Mouse (Mus musculus): Measurements from ENCODE around the gene Katnal1. TPM values are rescaled to one million over a fixed set of nuclear protein-coding genes. Genes with fewer than 3 reads are reported as not detected.

Katnal1 gene
- polyA plus RNA-seq, 1 experiment from 2014 or later = 12.5 TPM

DNA sequence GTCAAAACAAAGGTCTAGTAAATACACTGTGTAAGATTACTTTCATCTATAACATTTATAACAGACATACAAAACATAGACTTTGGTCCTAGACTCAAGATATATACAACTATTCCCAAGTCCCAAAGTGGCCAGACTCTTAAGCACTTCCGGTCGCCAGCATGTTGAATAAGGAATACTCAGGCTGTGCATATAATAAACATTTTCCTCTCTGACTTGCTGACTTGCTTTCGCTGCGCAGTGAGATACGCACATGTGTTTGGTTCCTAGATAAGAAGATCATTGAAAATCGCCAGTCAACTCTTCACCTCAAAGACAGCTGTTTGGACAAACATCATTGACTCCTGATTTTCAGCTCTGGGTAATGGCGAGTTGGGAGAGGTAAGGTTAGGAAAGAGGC lies 61.9 kb downstream of the Katnal1 start:
- Histone ChIP-seq H3K9me3 (no peaks in the 10 kb centered on the region), H3K27me3 (no peaks in the 10 kb centered on the region), H3K9ac (no peak overlapping the region), H3K4me3 (no peak overlapping the region), H3K36me3 (no peaks in the 10 kb centered on the region), H3K4me2 (no peak overlapping the region), H3K4me1 (peaks cover 16% of the 10 kb centered on the region), H3K27ac (no peak overlapping the region)
- WGBS = 31% methylated on average over 7 of the region's 7 CpGs
- no peak for ATAC-seq (ENCODE audit: borderline replicate concordance, extremely low read depth, low FRiP score, low TSS enrichment)

DNA sequence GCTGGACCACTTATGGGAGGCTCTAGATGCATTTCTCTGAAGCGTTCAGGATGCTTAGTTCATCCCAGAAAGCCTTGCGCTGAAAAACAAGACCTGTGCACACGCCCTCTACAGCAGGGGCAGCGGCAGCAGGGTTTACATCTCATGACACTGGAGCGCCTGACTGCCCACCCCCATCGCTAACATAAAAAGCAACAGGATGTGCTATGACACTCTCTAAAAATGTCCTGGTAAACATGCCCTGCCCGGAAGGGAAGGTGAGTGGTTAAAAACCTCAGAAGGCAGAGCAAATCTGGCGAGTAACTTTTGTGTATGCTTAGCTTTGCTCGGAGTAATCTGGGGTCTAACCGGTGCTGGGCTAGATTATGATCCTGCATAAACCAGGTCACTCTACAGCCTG lies 62.5 kb downstream of the Katnal1 start:
- H3K36me3 ChIP-seq = no peaks in the 10 kb centered on the region
- no peaks in the 10 kb centered on the region for H3K9me3 ChIP-seq
- H3K27ac ChIP-seq = no peak overlapping the region
- ATAC-seq (ENCODE audit: borderline replicate concordance, extremely low read depth, low FRiP score, low TSS enrichment) = peak; percentile 33; the same call in 1 of the 2 replicates
- WGBS = 32% methylated on average over 10 of the region's 10 CpGs
- H3K27me3 ChIP-seq = no peaks in the 10 kb centered on the region
- H3K4me2 ChIP-seq = peak overlapping the region; percentile 3; the same call in 1 of the 2 replicates
- H3K4me1 ChIP-seq = peaks cover 16% of the 10 kb centered on the region
- H3K4me3 ChIP-seq = no peak overlapping the region
- no peak overlapping the region for H3K9ac ChIP-seq

DNA sequence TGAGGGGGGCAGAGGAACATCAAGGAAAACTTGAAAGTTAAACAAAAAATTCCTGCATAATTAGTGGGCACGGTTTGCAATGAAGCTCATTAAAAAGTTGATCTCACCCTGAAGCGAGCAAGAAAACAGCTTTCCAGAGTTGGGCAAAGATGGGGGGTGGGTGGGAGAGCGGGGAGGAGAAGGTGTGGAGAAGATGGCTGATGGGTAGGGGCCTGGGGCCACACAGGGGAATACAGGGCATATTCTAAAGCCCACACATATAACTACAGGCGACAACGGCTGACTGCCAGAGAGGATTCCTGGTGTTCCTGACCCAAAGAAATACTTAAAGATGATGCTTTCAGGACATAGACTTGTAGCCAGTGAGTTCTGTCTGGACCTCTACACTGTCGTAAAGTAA lies 65.7 kb downstream of the Katnal1 start:
- H3K9me3 ChIP-seq = no peaks in the 10 kb centered on the region
- H3K4me1 ChIP-seq = peaks cover 16% of the 10 kb centered on the region
- H3K4me2 ChIP-seq = no peak overlapping the region
- no peak overlapping the region for H3K9ac ChIP-seq
- no peaks in the 10 kb centered on the region for H3K27me3 ChIP-seq
- no peak overlapping the region for H3K27ac ChIP-seq
- WGBS = 62% methylated on average over 6 of the region's 6 CpGs
- H3K4me3 ChIP-seq = no peak overlapping the region
- no peak for ATAC-seq (ENCODE audit: borderline replicate concordance, extremely low read depth, low FRiP score, low TSS enrichment)
- H3K36me3 ChIP-seq = no peaks in the 10 kb centered on the region

DNA sequence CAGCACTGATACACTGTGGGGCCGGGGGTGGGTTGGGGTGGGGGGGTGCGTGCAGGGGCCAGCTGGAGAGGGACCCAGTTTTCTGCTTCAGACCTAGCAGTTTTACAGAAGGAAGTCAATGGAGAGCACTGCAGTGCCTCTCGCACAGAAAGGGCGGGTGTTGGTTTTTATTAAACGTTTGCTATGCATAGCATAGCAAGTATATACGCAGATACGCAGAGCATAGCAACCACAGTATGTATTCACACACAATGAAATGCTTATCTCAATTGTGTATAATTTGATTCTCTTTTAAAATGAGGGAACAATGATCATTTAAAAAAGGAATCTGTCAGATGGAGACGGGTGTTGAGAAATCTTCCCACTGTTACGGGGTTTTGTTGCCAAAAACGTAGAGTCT lies 66.3 kb downstream of the Katnal1 start:
- Histone ChIP-seq H3K27me3 (no peaks in the 10 kb centered on the region), H3K4me2 (no peak overlapping the region), H3K27ac (no peak overlapping the region), H3K9ac (no peak overlapping the region), H3K4me1 (peaks cover 16% of the 10 kb centered on the region), H3K9me3 (no peaks in the 10 kb centered on the region), H3K4me3 (no peak overlapping the region), H3K36me3 (no peaks in the 10 kb centered on the region)
- ATAC-seq (ENCODE audit: borderline replicate concordance, extremely low read depth, low FRiP score, low TSS enrichment) = no peak
- 59% methylated on average over 10 of the region's 10 CpGs for WGBS

DNA sequence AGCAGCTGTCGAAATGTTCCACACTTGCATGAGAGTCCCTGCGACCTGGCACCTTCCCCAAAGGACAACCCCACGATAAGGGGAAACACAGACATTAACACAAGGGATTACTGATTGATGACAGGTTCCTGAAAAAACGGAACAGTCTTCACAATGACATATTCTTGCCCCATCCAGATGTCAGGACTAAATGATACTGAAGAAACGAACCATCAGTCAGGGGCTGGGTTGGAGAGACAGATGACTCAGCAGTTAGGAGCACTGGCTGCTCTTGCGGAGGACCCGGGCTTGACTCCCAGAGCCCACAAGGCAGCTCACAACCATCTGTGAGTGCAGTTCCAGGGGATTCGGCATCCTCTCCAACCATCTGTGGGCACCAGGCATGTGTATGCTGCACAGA lies 67.0 kb downstream of the Katnal1 start:
- no peak overlapping the region for H3K9ac ChIP-seq
- ATAC-seq (ENCODE audit: borderline replicate concordance, extremely low read depth, low FRiP score, low TSS enrichment) = no peak
- H3K27ac ChIP-seq = no peak overlapping the region
- H3K4me1 ChIP-seq = peaks cover 13% of the 10 kb centered on the region
- H3K9me3 ChIP-seq = no peaks in the 10 kb centered on the region
- no peak overlapping the region for H3K4me2 ChIP-seq
- no peak overlapping the region for H3K4me3 ChIP-seq
- no peaks in the 10 kb centered on the region for H3K36me3 ChIP-seq
- no peaks in the 10 kb centered on the region for H3K27me3 ChIP-seq
- 46% methylated on average over 8 of the region's 8 CpGs for WGBS

DNA sequence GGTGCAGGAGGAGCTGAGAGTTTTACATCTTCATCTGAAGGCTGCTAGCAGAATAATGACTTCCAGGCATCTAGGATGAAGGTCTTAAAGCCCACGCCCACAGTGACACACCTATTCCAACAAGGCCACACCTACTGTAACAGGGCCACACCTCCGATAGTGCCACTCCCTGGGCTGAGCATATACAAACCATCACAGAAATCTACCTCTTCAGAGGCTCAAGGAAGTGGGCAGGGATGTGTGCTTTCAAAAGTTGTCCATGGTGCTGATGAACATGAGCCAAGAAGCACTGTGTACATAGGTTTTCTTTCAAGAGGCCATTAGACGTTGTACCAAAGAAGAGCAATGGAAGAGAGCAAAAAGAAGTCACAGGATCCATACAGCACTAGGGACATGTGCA lies 71.6 kb downstream of the Katnal1 start:
- no peak overlapping the region for H3K27ac ChIP-seq
- H3K4me2 ChIP-seq = no peak overlapping the region
- WGBS = 66% methylated on average over 3 of the region's 3 CpGs
- H3K4me1 ChIP-seq = peaks cover 2% of the 10 kb centered on the region; the same call in 1 of the 2 replicates
- H3K27me3 ChIP-seq = no peaks in the 10 kb centered on the region
- no peaks in the 10 kb centered on the region for H3K9me3 ChIP-seq
- no peak for ATAC-seq (ENCODE audit: borderline replicate concordance, extremely low read depth, low FRiP score, low TSS enrichment)
- no peak overlapping the region for H3K4me3 ChIP-seq
- H3K36me3 ChIP-seq = no peaks in the 10 kb centered on the region
- no peak overlapping the region for H3K9ac ChIP-seq

DNA sequence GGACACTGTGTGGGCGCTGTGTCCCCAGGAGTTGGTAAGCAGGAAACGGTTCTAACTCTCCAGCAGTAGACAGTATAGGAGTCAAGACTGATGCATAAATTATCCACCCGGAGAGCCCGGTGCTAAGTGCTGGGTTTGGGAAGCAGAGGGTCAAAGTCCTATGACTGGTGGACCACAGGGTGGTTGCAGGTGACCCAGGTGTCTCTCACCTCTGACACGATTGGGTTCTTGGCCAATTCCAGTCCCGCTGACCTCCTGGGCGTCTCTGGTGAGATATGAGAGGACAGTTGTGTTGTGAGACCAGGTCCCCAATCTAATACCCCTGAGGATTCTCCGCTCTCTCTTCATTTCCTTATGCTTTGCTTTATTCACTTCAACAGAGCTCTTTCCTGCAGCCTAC lies 74.1 kb downstream of the Katnal1 start:
- no peak overlapping the region for H3K4me2 ChIP-seq
- no peaks in the 10 kb centered on the region for H3K9me3 ChIP-seq
- WGBS = 82% methylated on average over 8 of the region's 8 CpGs

DNA sequence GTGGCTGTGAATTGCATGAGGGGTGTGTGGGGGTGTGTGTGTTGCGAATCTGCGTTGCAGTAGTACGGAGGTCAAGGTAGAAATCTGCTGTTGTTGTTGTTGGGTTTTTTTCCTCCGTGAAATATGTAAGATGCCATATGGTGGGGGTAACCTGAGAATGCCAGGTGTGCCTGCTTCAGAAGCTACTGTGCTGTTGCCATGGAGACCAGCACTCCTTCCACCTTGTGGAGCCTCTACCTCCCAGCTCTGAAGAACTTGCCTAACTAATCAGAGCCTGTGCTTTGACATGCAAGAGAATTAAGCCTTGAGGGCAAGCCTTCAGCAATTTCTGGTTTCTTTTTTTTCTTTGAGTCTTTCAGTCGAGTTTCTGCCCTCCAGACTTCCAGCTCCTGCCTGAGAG lies 75.0 kb downstream of the Katnal1 start:
- Histone ChIP-seq H3K4me1 (no peaks in the 10 kb centered on the region), H3K9ac (no peak overlapping the region), H3K27ac (no peak overlapping the region), H3K4me2 (no peak overlapping the region), H3K27me3 (no peaks in the 10 kb centered on the region), H3K36me3 (no peaks in the 10 kb centered on the region), H3K9me3 (no peaks in the 10 kb centered on the region), H3K4me3 (no peak overlapping the region)
- ATAC-seq (ENCODE audit: borderline replicate concordance, extremely low read depth, low FRiP score, low TSS enrichment) = no peak
- WGBS = 28% methylated on average over 5 of the region's 5 CpGs

More for the DNA sequence above, 74.1 kb downstream of the Katnal1 start:
- no peak for ATAC-seq (ENCODE audit: borderline replicate concordance, extremely low read depth, low FRiP score, low TSS enrichment)
- H3K36me3 ChIP-seq = no peaks in the 10 kb centered on the region
- no peaks in the 10 kb centered on the region for H3K27me3 ChIP-seq
- no peak overlapping the region for H3K4me3 ChIP-seq
- H3K27ac ChIP-seq = no peak overlapping the region
- H3K4me1 ChIP-seq = no peaks in the 10 kb centered on the region
- H3K9ac ChIP-seq = no peak overlapping the region

DNA sequence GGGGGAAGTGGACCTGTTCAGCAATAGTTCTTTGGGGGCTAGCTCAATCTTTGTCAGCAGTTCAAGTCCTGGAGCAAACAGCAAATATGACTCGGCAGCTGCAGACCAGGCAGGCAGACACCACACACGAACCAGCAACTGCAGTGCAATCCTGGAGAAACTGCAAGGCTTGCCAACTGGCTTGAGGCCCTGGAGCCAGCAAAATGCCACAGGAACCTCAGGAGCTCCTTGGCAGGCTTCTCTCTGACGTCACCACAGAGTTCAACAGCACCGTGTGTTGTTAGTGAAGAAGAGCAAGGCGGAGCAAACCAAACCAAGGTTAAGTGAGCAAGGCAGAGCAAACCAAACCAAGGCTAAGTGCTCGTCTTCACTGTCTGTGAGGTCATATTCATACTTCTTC lies 79.6 kb downstream of the Katnal1 start:
- Histone ChIP-seq H3K9me3 (no peaks in the 10 kb centered on the region), H3K9ac (no peak overlapping the region), H3K4me2 (no peak overlapping the region), H3K4me1 (no peaks in the 10 kb centered on the region), H3K36me3 (no peaks in the 10 kb centered on the region), H3K27me3 (no peaks in the 10 kb centered on the region), H3K27ac (no peak overlapping the region), H3K4me3 (no peak overlapping the region)
- WGBS = 67% methylated on average over 6 of the region's 6 CpGs
- no peak for ATAC-seq (ENCODE audit: borderline replicate concordance, extremely low read depth, low FRiP score, low TSS enrichment)

DNA sequence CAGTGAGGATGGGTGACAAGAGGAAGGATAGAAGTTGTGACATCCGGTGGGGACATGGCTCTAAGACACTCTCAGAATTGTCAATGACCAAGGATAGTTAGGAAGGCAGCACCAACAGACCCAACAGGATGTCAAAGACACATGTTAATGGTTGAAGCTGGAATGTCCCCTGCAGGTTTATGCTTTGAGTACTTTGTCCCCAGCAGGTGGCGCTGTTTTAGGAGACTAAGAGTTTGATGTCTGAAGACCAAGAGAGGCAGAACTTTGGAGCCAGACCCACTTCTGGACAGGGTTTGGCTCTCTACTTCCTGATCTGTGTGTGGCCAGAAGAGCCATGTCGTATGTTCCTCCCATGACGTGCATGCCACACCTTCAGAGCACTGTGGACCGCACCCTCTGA lies 82.1 kb downstream of the Katnal1 start:
- Histone ChIP-seq H3K27me3 (no peaks in the 10 kb centered on the region), H3K9ac (no peak overlapping the region), H3K4me2 (no peak overlapping the region), H3K4me1 (no peaks in the 10 kb centered on the region), H3K36me3 (no peaks in the 10 kb centered on the region), H3K9me3 (no peaks in the 10 kb centered on the region), H3K27ac (no peak overlapping the region), H3K4me3 (no peak overlapping the region)
- no peak for ATAC-seq (ENCODE audit: borderline replicate concordance, extremely low read depth, low FRiP score, low TSS enrichment)
- 97% methylated on average over 5 of the region's 5 CpGs for WGBS

DNA sequence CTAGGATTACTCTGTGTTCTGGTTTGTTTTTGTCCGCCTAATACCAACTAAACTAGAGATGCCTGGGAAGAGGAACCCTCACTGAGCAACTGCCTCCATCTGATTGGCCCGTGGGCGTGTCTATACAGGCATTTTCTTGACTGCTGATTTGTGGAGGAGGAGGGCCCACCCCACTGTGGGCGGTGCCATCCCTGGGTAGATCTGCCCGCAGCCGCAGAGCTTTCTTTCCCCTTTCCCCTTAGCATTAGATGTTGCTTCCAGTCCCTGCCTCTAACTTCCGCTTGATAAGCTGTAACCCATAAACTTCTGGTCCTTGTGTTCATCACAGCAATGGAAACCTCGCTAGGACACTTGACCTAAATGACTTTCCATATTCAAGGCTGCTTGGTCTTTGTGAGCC lies 92.1 kb downstream of the Katnal1 start:
- no peak overlapping the region for H3K4me3 ChIP-seq
- WGBS = 31% methylated on average over 8 of the region's 8 CpGs
- H3K4me2 ChIP-seq = no peak overlapping the region
- ATAC-seq (ENCODE audit: borderline replicate concordance, extremely low read depth, low FRiP score, low TSS enrichment) = peak; percentile 39; the same call in 1 of the 2 replicates
- no peak overlapping the region for H3K27ac ChIP-seq
- H3K4me1 ChIP-seq = peaks cover 3% of the 10 kb centered on the region; the same call in 1 of the 2 replicates
- no peaks in the 10 kb centered on the region for H3K36me3 ChIP-seq
- H3K9me3 ChIP-seq = no peaks in the 10 kb centered on the region
- peaks cover 8% of the 10 kb centered on the region; the same call in 1 of the 2 replicates for H3K27me3 ChIP-seq
- H3K9ac ChIP-seq = no peak overlapping the region

DNA sequence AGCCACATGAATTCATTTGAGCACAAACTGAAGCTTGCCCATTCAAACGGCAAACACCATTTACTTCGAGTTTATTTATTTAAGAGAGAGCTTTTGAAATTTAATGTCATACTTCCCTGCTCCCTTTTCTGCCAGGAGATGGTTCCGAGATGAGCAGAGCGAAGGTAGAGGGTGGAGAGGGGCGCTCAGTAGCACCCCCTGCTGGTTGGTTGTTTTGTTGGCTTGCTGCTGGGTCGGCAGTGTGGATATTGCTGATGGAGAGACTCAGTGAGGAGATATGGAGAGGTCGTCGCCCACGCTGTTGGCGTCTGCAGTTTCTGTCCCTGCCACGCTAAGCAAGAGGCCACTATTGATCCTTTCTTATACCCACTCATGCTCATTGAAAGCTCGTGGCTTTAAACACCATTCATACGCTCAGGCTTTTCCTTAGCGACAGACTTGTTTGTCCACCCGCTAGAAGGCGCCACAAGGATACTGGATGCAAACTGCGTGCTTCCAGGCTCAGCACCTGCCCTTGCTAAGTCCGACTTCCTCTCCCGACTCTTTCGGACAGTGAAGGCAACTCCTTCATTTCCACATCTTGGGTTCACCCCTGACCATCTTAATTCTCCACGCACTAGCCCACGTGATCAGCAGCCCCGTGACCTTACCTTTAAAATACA lies 97.4 kb downstream of the Katnal1 start:
- 6% methylated on average over 23 of the region's 23 CpGs for WGBS
- peak overlapping the region; percentile 57 for H3K4me2 ChIP-seq
- H3K9ac ChIP-seq = no peak overlapping the region
- no peaks in the 10 kb centered on the region for H3K36me3 ChIP-seq
- peaks cover 14% of the 10 kb centered on the region; the same call in 1 of the 2 replicates for H3K4me1 ChIP-seq
- H3K4me3 ChIP-seq = peak overlapping the region; percentile 34
- H3K9me3 ChIP-seq = no peaks in the 10 kb centered on the region
- peak; percentile 75 for ATAC-seq (ENCODE audit: borderline replicate concordance, extremely low read depth, low FRiP score, low TSS enrichment)
- peaks cover 12% of the 10 kb centered on the region; the same call in 1 of the 2 replicates for H3K27me3 ChIP-seq
- no peak overlapping the region for H3K27ac ChIP-seq
